Mouse (Mus musculus) thymus, postnatal 0 days (tissue): ENCODE measurements around the gene Bcas3. TPM values are rescaled to one million over a fixed set of nuclear protein-coding genes. Genes with fewer than 3 reads are reported as not detected.

Source experiments
- DNase-seq: peaks from one replicate; pipeline ENCODE4 v3.0.0-alpha.2; 2015; ENCODE audit warnings: low spot score
- polyA plus RNA-seq: library from polyadenylated mRNA; unstranded; fragments of >200 nt; fragmentation: Nextera tagmentation; extraction: Ambion mirVana; gene quantifications from 2 replicates; pipeline ENCODE4 v1.2.1, GENCODE M21; 2015

Gene Bcas3
- polyA plus RNA-seq, 1 experiment from 2014 or later = 22.6 TPM

DNA sequence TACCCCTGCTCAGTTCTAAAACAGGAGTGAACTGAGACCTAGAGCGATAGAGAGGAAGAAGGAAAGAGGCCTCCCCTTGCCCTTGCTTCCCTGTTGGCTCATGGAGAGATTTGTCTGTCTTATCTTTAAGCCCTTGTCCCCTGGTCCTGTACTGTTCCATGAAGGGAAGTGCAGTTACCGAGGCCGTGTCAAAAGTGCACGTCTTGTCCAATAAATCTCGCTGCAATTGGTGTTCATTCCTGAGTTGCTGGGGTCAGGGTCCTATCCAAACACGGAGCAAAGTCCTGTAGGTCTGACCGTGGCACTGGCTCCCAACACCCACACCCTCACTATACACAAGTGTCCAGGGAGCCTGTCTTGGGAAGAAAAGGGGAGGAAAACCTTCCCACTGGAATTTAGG is 472.9 kb downstream of the Bcas3 start:
- no peak for DNase-seq

DNA sequence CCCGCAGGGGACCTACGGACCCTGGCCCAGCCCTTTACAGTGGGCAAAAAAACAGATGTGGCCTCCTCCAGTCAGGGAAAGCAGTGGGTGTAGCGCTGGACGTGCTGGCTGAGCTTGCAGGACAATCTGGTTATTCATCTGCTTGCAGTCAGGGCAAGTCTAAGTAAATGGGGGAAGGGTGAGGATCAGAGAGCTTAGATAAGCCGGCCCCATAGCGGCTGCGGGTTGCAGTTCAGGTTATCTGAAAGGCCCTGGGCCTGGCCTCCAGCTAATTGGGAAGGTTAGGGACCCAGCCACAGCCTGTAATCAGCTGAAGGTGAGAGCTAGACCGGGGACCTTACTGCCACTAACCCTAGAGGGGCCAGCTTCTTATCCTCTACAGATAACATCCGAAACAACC is 474.4 kb downstream of the Bcas3 start:
- DNase-seq = no peak

DNA sequence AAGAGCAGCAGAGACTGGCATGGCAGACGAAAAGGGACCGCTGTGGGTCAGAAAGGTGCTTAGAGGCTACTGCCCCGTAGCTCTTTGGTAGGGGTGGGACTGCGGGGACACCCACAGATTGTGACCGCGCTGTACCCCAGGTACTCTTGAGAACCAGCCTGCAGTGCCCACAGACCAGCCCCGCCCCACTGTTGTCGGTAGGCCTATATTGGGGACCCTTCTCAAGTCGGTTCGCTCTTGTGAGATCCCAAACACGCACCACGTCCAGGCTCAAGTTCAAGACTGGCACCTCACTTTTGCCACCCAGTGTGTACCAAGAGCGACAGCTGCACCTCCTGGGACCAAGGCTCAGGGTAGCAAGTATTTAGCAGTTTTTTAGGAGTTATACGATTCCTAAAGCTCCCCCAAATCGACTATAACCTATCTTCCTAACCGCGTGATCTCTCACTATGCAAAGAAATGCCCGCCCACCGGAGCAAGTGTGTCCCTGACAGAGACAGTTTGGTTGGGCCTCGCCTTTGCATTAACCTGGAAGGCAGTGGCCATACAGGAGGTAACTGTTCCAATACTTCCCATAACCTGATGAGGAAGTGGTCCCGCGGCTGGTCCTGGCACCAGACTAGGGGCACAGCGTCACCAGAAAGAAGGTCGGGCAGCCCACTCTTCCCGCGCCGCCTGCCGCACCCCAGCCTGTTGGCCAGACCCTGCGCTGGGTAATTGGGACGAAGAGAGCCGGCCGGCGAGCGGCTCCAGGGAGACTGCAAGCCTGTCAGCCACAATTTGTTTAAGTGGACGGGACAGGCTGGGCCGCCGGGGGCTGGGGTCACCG is 475.9 kb downstream of the Bcas3 start:
- no peak for DNase-seq

DNA sequence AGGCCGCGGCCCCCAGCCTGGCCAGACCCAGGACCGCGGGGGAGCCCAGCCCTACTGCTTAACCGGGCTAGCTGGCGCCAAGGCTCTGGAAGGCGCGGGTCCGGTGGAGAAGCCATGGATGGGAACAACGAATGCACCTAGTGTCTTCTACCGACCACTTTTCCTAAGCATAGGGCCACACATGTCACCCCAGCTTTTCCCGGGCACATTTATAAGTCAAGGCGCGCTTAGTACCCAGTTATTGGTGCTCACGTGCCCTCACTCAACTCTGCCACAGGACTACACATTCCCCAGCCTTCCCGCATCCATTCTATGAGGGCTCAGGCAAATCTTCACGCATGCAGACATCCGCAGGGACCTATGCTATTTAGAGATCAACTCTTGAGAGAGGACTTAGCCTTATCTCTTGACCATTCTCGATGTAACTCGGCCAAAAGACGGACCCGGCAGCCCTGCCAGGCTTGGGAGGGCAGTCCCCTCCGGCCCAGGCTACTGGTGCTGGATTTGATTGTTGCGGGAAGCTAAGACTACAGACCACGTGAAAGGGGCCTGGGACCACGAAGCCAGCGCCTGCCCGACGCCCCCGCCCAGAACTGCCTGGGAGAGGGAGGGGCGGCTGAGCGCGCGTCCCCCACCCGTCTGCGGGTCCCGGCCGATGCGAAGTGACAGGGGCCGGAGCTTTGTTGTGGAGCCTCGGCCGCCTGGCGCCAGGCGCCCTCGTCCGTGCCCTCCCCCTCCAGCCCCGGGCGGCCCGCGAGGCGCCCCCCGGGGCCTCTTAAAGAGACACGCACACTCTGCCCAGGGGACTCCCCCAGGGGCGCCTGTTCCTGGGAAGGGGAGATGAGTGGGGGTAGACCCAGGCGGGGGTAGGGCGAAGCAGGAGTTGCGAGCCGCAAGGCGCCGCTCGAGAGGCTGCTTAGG is 476.8 kb downstream of the Bcas3 start:
- DNase-seq = no peak

DNA sequence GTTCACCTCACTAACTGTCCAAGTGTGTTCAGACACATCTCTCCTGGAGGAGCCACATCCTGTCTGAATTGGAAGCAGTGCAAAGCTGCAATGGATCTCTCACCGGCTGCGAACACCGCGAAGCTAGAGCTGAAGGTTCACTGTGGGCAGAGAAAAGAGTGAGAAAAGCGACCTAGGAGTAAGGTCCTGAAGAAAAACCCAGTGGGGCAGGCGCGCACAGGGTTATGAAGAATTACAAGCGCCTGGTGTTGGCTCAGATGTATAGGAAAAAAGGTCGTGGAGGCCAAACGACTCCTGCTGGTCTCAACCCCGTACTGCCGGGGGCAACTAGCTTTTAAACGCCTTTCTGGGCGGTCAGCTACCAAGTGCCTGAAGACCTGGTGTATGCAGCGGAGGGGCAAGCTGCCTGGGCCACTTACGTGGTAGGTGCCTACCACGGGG is 478.0 kb downstream of the Bcas3 start:
- DNase-seq = no peak

DNA sequence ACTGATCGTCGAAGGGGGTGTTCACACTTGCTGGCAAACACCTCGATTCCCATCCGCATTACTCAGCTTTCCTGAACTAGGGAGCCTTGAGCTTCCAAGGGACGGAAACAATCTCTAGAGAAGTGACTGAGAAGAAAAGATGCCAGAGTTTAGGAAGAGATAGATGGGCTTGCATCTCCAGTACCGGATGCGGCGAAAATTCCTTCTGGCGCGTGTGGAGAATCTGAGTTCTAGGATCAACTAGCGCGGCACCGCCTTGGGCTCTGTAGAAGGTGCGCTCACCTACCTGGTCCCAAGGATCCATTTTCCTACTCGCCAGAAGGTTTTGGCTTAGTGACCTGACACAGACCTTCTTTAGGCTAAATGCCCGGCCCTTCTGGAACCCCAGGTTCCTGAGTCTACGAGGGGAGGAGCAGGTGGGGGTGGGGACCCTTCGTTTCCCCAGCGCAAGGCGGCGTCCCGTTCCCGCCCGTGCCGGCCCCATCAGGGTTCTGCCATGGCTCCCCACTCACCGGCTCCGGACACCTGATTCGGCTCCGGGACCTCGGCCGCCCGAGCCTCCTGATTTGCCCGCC is 478.8 kb downstream of the Bcas3 start:
- DNase-seq = no peak

DNA sequence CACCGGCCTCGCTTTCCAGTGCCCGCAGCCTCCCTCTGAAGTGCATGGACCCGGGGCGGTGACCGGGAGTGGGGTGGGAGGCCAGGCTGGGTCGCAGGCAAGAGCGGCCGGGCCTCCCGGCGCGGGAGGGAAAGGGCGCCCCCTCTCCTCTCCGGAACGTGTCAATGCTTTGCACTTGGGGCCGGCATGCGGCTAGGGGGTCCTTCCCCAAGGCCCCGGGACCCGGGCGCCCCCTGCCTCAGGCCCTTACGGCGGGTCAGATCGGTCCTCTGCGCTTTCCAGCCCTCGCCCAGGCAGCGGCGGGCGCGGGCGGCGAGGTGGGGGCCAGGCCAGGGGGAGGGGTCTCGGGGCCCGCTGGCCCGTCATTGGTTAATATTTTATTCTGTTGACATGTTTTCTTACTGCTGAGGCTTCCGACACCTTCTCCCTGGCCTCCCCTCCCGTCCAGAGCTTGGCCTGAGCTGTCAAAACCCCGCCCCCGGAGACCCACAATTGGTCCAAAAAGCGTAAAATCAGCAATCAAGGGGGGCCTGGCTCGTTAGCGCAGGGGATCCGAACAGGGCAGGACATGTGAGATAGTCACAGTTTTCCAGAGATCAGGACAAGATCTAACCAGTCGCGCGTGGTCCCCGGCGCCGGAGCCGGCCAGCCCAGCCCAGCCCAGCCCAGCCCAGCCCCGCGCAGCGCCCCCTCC is 479.4 kb downstream of the Bcas3 start, which contains the start of gene Tbx2:
Gene Tbx2, plus strand, starts transcription at position 321 of the 694 bp plus-strand sequence.
- DNase-seq = no peak

DNA sequence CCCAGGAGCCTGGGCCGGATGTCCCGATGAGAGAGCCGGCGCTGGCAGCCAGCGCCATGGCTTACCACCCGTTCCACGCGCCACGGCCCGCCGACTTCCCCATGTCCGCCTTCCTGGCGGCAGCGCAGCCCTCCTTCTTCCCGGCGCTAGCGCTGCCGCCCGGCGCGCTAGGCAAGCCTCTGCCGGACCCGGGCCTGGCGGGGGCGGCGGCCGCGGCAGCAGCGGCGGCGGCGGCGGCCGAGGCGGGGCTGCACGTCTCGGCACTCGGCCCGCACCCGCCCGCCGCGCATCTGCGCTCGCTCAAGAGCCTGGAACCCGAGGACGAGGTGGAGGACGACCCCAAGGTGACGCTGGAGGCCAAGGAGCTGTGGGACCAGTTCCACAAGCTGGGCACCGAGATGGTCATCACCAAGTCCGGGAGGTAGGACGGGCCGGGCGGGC is 480.1 kb downstream of the Bcas3 start:
- DNase-seq = no peak

DNA sequence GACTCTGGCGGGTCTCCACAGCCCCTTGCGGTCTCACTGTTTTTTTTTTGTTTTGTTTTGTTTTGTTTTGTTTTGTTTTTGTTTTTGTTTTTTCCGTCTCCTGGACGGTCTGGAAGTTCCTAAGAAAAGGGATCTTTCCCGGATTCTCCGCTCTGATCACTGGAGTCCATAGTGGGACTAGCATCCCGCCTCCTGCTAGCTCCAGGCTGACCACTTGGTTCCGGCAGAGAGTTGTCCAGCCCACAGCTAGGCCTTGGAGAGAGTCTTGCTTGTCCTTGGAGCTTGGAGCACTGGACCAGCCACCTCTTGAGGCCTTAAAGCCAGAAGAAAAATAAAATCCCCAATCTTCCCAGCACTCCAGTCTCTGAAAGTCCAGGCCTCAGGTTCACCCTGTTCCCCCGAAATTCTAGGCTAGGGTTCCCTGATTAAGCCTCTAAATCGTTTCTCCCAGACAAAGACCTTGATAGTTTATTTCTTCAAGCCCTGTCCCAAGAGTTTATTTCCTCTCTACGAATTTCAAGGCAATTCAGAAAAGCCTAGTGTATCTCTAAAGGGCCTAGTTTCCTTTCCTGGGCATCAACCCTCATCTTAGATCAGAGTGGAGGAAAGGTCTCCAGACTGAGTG is 480.9 kb downstream of the Bcas3 start:
- DNase-seq = no peak

DNA sequence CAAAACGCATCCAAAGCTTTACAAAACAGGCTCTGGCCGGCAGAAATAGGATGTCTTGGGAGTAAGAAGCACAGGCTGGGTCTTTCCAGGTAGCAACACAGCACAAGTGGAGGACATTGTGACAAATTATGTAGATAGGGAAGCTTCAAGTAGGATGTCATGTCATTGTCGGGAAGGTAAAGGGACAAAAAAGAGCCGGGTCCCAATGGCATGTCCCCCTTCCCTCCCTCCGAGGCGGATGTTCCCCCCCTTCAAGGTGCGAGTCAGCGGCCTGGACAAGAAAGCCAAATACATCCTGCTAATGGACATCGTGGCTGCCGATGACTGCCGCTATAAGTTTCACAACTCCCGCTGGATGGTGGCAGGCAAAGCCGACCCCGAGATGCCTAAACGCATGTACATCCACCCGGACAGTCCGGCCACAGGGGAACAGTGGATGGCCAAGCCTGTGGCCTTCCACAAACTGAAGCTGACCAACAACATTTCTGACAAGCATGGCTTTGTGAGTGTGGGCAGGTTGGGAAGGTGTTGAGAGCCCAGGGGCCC is 481.5 kb downstream of the Bcas3 start:
- DNase-seq = no peak

DNA sequence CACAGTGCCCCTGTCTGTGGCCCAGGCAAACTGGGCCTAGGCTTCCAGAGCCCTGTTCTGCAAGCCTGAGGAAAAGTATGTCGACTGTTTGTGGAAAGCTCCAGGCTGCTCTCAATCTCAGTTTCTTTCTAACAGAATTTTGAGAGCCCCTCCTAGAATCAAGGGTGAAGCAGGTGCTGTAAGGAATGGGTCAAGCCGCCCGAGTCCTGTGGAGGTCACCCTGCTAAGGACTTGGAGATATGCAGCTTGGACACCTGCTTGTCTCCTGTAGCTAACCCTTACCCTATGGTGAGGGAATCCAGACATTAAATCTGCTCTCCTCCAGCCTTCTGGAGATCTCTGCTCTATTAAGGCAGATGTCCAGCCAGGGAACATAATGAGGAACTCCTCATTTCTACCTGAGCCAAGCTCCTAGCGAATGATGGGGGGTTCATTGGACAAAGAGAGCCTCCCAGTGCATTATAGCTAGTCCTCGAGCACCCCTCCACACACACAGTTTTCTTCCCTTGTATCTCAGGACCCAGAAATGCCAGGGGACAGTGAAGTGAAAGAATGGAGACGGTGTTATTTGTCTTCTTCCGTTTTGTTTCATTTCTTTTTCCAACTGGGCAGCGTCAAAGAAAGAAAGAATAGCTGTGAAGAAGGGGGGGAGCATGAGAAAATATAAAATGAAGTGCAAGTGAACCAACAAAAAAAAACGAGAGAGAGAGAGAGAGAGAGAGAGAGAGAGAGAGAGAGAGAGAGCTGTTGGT is 482.2 kb downstream of the Bcas3 start:
- no peak for DNase-seq

DNA sequence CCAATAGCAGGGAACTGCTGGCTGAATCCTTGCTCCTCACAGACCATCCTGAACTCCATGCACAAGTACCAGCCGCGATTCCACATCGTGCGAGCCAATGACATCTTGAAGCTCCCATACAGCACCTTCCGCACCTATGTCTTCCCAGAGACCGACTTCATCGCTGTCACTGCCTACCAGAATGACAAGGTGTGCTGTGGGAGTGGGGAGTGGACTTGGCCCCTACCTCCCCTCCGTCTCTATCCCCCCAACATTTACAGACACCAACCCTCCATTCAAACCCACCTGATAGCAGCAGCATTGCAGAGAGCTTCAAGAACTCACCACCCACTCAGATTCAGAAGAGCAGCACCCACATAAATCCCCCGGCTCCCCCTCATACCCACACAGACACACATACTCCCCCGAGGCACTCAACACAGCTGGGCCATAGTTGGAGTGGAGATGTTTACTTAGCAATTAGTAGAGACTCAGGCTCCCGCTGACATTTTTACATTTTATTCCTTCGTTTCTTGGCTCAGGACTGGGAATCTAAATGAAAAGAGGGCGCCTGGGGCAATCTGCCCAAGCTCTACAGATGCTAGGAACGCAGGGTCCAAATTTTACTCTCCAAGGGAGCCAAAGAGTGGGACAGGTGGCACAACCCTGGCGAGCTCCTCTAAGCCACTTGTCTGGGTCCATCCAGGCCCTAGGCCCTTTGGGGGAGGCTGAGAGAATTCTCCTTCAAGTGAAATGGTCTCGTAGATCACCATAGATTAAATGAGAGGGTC is 483.0 kb downstream of the Bcas3 start:
- no peak for DNase-seq

DNA sequence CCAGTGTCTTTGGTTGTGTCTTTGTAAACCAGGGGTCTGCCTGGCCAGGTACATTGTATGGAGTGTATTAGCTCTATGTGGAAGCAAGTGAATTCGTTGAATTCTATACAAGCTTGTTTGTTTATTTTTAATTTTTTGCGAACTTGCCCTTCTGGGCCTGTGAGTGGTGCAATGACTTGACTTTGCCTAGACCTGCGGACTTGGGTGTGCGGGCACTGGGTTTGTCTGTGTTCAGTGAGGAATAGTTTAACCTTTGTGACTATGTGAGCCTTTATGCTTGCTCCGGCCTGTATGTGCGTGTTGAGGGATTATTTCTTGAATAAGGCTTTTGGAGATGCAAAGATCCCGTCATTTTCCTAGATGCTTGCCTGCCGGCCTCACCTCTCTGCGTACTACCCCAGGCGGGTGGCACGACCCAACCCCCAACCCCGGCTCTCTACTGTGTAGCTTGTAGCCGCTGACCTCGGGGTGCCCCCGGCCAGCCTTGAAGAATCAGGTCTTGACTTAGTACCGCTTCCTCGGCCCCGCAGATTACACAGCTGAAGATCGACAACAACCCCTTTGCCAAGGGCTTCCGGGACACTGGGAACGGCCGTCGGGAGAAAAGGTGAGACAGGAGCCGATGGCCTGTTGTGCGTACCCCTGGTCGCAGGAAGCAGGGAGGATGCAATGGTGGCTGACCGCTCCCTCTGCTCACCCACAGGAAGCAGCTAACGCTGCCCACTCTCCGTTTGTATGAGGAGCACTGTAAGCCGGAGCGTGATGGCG is 483.7 kb downstream of the Bcas3 start:
- no peak for DNase-seq

DNA sequence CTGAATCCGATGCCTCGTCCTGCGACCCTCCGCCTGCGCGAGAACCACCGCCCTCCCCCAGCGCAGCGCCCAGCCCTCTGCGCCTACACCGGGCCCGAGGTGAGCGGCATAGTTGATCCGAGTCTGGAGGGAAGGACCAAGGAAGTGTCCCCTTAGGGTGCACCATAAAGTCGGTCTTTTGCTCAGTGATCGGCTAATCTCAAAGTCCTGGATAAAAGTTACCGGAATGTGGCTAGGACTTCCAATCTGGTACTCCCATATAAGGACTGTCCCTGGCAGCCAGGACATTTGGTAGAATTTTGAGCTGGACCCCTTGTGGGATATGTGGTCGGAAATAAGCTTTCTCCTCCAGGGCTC is 484.3 kb downstream of the Bcas3 start:
- no peak for DNase-seq

DNA sequence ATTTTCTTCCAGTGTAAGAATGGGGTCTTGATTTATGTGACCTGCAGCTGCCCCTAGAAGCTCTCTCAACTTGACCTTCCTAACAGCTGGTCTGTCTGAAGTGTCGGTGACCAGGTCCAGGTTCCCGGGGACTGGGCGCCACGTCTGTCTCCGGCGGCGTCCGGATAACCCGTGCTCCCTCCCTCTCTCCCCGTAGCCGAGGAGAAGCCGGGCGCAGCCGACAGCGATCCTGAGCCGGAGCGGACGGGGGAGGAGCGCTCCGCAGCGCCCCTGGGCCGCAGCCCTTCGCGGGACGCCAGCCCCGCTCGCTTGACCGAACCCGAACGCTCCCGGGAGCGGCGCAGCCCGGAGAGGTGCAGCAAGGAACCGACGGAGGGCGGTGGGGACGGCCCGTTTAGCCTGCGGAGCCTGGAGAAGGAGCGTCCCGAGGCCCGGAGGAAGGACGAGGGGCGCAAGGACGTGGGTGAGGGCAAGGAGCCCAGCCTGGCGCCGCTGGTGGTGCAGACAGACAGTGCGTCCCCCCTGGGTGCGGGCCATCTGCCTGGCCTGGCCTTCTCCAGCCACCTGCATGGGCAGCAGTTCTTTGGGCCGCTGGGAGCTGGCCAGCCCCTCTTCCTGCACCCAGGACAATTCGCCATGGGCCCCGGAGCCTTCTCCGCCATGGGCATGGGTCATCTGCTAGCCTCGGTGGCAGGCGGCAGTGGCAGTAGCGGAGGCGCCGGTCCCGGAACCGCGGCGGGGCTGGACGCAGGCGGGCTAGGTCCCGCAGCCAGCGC is 484.9 kb downstream of the Bcas3 start:
- no peak for DNase-seq

DNA sequence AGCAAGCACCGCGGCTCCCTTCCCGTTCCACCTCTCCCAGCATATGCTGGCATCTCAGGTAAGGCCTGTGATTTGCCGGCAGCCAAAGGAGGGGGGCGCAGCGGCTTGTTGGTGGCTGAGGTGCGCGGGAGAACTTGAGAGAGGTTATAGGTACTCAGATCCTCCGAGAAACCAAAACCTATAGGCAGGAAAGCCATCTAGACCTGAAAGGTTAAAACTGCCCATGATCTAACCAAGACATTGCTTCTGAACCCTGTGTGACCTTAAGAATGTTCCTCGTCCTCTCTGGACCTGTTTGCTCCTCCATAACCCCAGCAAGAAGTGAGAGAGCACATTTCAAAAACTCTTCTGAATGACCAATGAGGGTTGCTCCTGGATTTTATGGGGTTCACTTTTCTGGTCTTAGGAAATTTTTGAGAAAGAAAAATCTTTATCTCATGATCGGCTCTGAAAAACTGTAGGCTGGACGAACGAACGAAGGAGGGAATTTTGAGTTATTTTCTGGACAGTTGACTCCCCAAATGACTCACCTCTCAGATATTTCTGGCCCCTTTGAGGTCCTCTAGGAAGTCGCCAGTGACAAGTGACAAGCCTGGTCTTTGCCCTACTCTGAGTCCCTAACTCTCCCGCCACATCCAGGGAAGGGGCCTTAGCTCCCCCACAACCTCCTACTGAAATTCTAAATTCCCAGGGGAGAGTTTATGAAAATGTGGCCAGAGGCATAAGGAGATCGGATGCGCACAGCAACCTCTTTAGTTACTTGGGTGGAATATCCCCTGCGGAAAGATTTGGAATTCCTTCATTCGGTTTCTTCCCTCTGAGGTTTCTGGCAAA is 485.7 kb downstream of the Bcas3 start:
- DNase-seq = no peak
